Mouse (Mus musculus) hindbrain, postnatal 0 days (tissue): ENCODE measurements at regions not wholly inside any gene's neighbourhood (a gene's known extent, or its start where the extent isn't known, plus 50 kb on each side); places are given as distances from the start of the nearest gene placed in this dataset.
"Not testable (repeated sequence)": the region's sequence is repeated elsewhere in the genome, so short reads cannot be mapped to it uniquely, and the experiment has no call there.

Experiments used
- ATAC-seq: fragments of 200-750 bp; cut with Nextera tagmentation; 2 replicates; pipeline ENCODE4 v1.8.0; 2017; ENCODE audit warnings: mild to moderate bottlenecking, moderate TSS enrichment, moderate library complexity
- DNase-seq: peaks from one replicate; pipeline ENCODE4 v3.0.0-alpha.2; 2015; ENCODE audit warnings: low spot score
- H3K27ac ChIP-seq: fragments of 300-500 bp; sonication (generic); 2 replicates; pipeline ENCODE4 v1.5.1; 2014; ENCODE audit warnings: mild to moderate bottlenecking
- H3K27me3 ChIP-seq: fragments of 300-500 bp; sonication (generic); 2 replicates; pipeline ENCODE4 v1.6.1; 2014; ENCODE audit warnings: low read length, mixed read lengths; ENCODE audit not compliant: insufficient read depth
- H3K36me3 ChIP-seq: fragments of 300-500 bp; sonication (generic); 2 replicates; pipeline ENCODE4 v1.6.1; 2014; ENCODE audit warnings: low read length, mixed read lengths; ENCODE audit not compliant: insufficient read depth
- H3K4me1 ChIP-seq: fragments of 300-500 bp; sonication (generic); 2 replicates; pipeline ENCODE4 v1.6.1; 2014; ENCODE audit warnings: antibody characterized with exemption, low read length, mixed read lengths; ENCODE audit not compliant: insufficient read depth
- H3K4me2 ChIP-seq: fragments of 300-500 bp; sonication (generic); 2 replicates; pipeline ENCODE4 v1.6.1; 2014; ENCODE audit warnings: low read depth, mild to moderate bottlenecking, low read length, moderate library complexity, mixed read lengths
- H3K4me3 ChIP-seq: fragments of 300-500 bp; sonication (generic); 2 replicates; pipeline ENCODE4 v1.5.1; 2014; ENCODE audit warnings: low read length
- H3K9ac ChIP-seq: fragments of 300-500 bp; sonication (generic); replicated peaks from 2 replicates; pipeline ENCODE4 v1.6.1; 2014; ENCODE audit warnings: mild to moderate bottlenecking, low read length, moderate library complexity, mixed read lengths
- H3K9me3 ChIP-seq: fragments of 300-500 bp; sonication (generic); 2 replicates; pipeline ENCODE4 v1.6.1; 2016; ENCODE audit warnings: low read length, mixed read lengths
- CTCF ChIP-seq: IDR thresholded peaks from 2 replicates; pipeline ENCODE4 v1.5.1; 2016; ENCODE audit warnings: antibody characterized with exemption, control low read depth, low read depth
- WGBS: fragments of 180-500 bp; shearing (Covaris S2); extraction: QIAGEN DNeasy Blood & Tissue Kit; methylation state at CpG from one replicate; pipeline ENCODE4 v1.1.7; 2014; 5-methylcytosine and 5-hydroxymethylcytosine counted together

DNA sequence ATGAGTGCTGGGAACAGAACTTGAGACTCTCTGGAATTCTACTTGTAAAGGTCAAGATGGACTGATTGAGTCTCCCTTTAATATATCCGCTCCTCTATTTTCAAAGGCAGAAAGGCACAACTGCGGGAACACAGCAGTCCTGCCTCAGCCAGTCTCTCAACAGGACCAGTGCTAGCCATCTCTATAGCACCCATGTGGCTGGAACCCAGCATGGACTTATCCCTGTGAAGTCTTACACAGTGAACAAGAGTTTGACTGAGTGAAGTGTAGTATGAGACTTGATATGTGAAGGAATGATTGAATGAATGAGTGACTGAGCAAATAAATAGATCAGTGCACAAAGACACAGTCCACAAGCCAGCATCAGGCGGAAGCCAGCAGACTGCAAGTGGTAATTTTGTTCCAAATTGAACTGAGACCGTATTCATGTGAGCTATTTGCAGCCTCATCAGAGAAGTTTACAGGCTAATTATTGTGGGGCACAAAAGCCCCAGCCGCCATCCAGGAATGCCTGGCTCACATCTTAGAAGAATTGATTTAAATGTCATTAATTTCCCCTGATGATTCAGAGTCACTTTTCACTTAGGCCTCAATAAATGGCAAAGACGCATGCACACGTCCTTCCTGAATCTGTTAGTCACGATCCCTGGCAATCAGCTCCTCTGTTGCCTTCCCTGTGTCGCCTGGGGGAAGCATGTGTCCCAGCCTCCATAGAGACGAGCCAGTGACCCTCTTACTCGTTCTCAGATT, 223.1 kb downstream of the Ankrd50 start:
- DNase-seq (peak; percentile 56), ATAC-seq (peak; percentile 54)
- Histone ChIP-seq H3K9ac (no peak overlapping the region), H3K4me3 (no peak overlapping the region), H3K4me2 (no peak overlapping the region), H3K27ac (no peak overlapping the region), H3K9me3 (no peaks in the 10 kb centered on the region), H3K4me1 (no peaks in the 10 kb centered on the region; the same call in none of the 2 replicates), H3K27me3 (no peaks in the 10 kb centered on the region), H3K36me3 (no peaks in the 10 kb centered on the region)
- no peak for TF ChIP-seq CTCF
- WGBS = 33% methylated on average over 11 of the region's 11 CpGs

DNA sequence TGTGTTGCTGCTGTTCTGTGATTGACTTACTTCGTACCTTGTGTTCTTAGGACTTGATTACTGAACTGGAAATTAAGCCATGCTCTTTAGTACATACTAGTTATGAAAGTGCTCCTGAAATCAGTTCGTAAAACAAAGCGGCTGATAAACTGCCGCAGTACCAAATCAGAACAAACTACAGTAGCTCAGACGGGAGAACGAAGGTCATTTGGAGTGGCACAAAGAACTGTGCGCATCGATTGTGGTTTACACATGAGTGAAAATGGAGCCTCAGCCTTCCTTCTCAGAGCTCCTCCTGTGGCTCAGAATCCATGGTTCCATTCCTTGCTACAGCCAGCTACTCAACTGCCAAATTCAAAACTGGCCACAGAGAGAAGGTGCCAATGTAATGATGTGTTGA, 225.4 kb downstream of the Ankrd50 start:
- not testable (repeated sequence) for H3K4me3 ChIP-seq

DNA sequence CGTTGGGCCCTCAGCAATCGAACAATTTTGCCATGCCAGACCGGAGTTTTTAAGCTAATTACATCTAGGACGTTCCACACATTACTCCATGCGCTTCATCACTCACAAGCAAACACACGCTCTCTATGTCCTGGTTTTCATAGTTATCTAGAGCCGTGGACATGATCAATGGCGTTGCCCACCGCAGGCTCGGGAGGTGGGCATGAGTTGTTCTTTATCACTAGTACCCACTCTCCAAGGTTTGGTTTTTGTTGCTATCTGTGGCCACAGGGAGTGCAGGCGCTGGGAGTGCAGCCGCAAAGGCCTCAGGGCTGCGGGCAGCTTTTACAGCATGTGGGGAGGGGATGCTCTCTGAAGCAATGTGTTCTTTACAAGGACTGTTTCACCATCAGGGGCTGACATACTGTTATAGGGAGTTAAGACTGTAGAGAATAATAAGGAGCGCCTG, 226.8 kb downstream of the Ankrd50 start:
- Histone ChIP-seq H3K27me3 (no peaks in the 10 kb centered on the region), H3K9ac (no peak overlapping the region), H3K9me3 (no peaks in the 10 kb centered on the region), H3K4me3 (no peak overlapping the region), H3K27ac (no peak overlapping the region), H3K36me3 (no peaks in the 10 kb centered on the region), H3K4me1 (no peaks in the 10 kb centered on the region; the same call in 1 of the 2 replicates), H3K4me2 (no peak overlapping the region)
- peak; percentile 4 for DNase-seq
- whole genome bisulfite sequencing = 67% methylated on average over 14 of the region's 14 CpGs
- ATAC-seq = no peak
- no peak for TF ChIP-seq CTCF

More for the DNA sequence above, 225.4 kb downstream of the Ankrd50 start:
- not testable (repeated sequence) for H3K9me3 ChIP-seq, DNase-seq, ATAC-seq, H3K9ac ChIP-seq, H3K4me2 ChIP-seq, H3K4me1 ChIP-seq, H3K36me3 ChIP-seq, H3K27ac ChIP-seq, H3K27me3 ChIP-seq
- 90% methylated on average over 8 of the region's 8 CpGs for WGBS

DNA sequence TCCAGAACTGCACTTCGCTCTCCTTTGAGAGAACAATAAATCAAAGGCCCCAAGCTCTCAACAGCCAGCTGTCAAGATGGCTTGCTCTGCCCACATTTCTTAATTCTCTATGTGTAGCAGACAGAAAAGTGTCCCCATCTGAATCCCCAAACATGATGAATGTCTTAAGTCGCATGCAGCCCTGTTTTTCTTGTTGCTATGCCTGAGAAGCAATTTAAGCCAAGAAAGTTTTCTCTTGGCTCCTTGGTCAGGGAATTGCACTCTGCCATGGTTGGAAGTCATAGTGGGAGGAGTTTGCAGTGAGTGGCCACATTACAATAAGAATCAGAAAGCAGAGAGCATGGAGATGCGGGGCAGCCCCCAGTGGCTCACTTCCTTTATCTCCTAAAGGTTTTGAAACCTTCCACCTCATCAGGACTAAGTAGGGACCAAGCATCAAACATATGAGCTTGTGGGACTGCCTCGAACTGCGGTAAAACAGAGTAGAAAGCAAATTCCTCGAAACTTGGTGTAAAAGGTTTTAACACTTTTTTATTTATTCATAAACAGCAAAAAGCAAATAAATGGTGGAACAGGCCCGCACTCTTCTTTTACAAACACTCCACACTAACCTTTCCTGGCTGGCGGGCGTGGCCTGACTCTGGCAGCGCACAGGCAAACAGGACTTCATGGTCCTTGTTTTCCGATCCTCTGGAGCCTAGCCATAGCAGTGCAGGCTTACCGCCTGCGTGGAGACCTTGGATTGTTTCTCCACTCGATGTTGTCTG, 227.4 kb downstream of the Ankrd50 start:
- Histone ChIP-seq H3K27ac (no peak overlapping the region), H3K4me2 (no peak overlapping the region), H3K9ac (no peak overlapping the region), H3K4me3 (no peak overlapping the region), H3K4me1 (no peaks in the 10 kb centered on the region), H3K36me3 (no peaks in the 10 kb centered on the region), H3K27me3 (no peaks in the 10 kb centered on the region), H3K9me3 (no peaks in the 10 kb centered on the region)
- WGBS = 66% methylated on average over 14 of the region's 14 CpGs
- DNase-seq (no peak), ATAC-seq (no peak)
- no peak for TF ChIP-seq CTCF

DNA sequence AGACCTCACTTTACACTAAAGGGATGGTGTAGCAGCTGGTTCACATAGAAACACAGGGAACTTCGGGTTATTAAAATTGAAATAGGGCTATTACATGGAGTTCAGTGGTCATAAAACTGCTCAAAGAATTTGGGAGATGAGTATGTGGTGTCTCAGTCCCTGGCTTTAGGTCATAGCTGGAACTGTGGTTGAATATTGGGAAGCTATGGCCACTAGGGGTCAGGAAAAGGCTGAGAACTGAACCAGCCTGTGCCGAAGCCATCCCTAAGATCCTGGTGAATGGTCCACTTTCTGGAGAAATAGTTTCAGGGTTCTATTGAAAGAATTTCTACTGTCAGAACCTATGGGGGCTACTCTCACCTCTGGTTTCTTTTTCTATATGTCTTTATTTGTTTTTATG, 229.0 kb downstream of the Ankrd50 start:
- Histone ChIP-seq H3K36me3 (no peaks in the 10 kb centered on the region), H3K4me1 (no peaks in the 10 kb centered on the region), H3K27ac (no peak overlapping the region), H3K4me3 (no peak overlapping the region), H3K27me3 (no peaks in the 10 kb centered on the region), H3K9me3 (no peaks in the 10 kb centered on the region), H3K4me2 (no peak overlapping the region), H3K9ac (no peak overlapping the region)
- ATAC-seq = peak; percentile 57; the same call in 1 of the 2 replicates
- WGBS = 10% methylated on average over 2 of the region's 2 CpGs
- TF ChIP-seq CTCF = peak; percentile 82
- DNase-seq = peak; percentile 82

DNA sequence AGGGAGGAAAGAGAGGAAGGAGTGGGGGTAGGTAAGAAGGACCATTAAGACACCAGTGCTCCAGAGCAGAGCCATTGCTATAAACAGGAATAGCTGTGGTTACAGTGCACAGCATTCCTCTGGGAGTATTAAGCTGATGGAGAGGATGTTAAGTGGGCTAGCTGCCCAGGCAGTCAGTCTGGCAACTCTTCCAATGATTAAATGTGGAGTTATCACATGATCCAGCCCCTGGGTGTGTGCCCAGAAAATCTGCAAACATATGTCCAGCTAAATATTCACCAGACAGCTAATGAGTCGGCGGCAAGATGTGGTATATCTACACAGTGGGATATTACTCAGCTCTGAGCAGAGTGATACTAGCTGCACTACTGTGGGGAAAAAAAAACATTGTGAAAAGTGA, 229.7 kb downstream of the Ankrd50 start:
- peak; percentile 82 for DNase-seq
- no peak for TF ChIP-seq CTCF
- Histone ChIP-seq H3K27me3 (no peaks in the 10 kb centered on the region), H3K27ac (no peak overlapping the region), H3K4me3 (no peak overlapping the region), H3K9ac (no peak overlapping the region), H3K4me1 (no peaks in the 10 kb centered on the region), H3K4me2 (no peak overlapping the region), H3K36me3 (no peaks in the 10 kb centered on the region), H3K9me3 (no peaks in the 10 kb centered on the region)
- peak; percentile 81 for ATAC-seq
- WGBS = 48% methylated on average over 2 of the region's 2 CpGs

DNA sequence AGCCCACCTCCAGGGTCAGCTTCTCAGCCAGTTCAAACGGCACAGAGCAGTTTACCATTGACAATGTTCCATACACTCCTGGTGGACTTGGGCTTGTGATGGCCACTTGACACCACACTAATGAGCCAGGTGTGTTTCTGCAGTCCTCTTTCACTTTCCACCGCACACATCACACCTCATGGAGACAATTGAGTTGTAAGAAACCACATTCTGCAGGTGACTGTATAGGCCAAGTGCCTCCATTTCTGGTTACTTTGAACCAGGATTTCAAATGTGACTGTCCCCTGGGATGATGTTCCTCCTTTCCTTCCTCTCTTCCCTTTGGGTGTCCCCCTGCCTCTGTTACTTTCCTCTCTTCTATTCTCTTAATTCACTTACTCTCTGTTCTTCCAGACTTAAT, 233.1 kb downstream of the Ankrd50 start:
- Histone ChIP-seq H3K27me3 (no peaks in the 10 kb centered on the region), H3K36me3 (no peaks in the 10 kb centered on the region), H3K4me1 (no peaks in the 10 kb centered on the region), H3K9me3 (no peaks in the 10 kb centered on the region), H3K27ac (no peak overlapping the region), H3K9ac (no peak overlapping the region), H3K4me2 (no peak overlapping the region), H3K4me3 (no peak overlapping the region)
- no peak for TF ChIP-seq CTCF
- DNase-seq (no peak), ATAC-seq (no peak)
- 76% methylated on average over 2 of the region's 2 CpGs for WGBS
